Mouse (Mus musculus) heart, postnatal 0 days (tissue): ENCODE measurements at regions not wholly inside any gene's neighbourhood (a gene's known extent, or its start where the extent isn't known, plus 50 kb on each side); places are given as distances from the start of the nearest gene placed in this dataset.

Experiments
- CTCF ChIP-seq: IDR thresholded peaks from 2 replicates; pipeline ENCODE4 v1.5.1; 2016; ENCODE audit warnings: antibody characterized with exemption, control low read depth, low read depth
- EP300 ChIP-seq: IDR thresholded peaks from 2 replicates; pipeline ENCODE4 v1.6.1; 2016; ENCODE audit warnings: antibody characterized with exemption, low read depth

DNA sequence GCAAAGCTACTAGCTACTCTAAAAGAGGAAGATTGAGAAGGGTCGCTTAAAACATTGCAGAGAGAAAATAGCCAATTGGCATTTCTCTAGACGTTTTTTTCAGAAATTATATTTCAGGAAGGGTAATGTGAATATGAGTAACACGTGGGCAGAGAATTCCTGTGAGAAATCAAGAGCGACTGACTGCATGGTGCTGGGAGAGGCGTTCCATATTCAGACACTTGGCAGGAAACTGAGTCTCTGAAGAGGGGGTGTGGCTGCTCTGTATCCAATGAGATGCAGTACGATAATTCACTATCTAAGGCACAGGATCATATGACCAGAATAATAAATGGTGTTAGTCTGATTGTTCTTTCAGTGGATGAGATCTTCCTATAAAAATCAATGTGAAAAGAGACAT lies 252.5 kb downstream of the Pcdh18 start:
- TF ChIP-seq CTCF (no peak), EP300 (no peak)
